Mouse (Mus musculus): ENCODE measurements around the gene Spats2. TPM values are rescaled to one million over a fixed set of nuclear protein-coding genes. Genes with fewer than 3 reads are reported as not detected.
"Not testable (repeated sequence)": the region's sequence is repeated elsewhere in the genome, so short reads cannot be mapped to it uniquely, and the experiment has no call there.

The Spats2 gene
- total and polyA plus RNA-seq, 3 experiments, result 7.6 to 15.6 (median 14.0) TPM

- peak; percentile 71 for DNase-seq
Measured at GRCm38 (mm10) chr15:99139669-99140068, 14.0 kb downstream of the Spats2 start.

- DNase-seq, result no peak
Measured at GRCm38 (mm10) chr15:99150516-99150915, 24.8 kb downstream of the Spats2 start.

- DNase-seq, result no peak
Measured at GRCm38 (mm10) chr15:99151324-99151723, 25.6 kb downstream of the Spats2 start.

- DNase-seq, result no peak
Measured at GRCm38 (mm10) chr15:99153466-99153865, 27.8 kb downstream of the Spats2 start.

GRCm38 (mm10) chr15:99154515-99154914 is 28.8 kb downstream of the Spats2 start:
- DNase-seq, result not testable (repeated sequence)

GRCm38 (mm10) chr15:99163512-99164365 is 38.0 kb downstream of the Spats2 start:
- no peak for DNase-seq

GRCm38 (mm10) chr15:99172131-99172530 is 46.4 kb downstream of the Spats2 start:
- DNase-seq, result no peak

- DNase-seq, result no peak
Measured at GRCm38 (mm10) chr15:99179639-99180038, 53.9 kb downstream of the Spats2 start.

- no peak for DNase-seq
Measured at GRCm38 (mm10) chr15:99184217-99184914, 58.6 kb downstream of the Spats2 start.

GRCm38 (mm10) chr15:99194358-99194757 is 68.6 kb downstream of the Spats2 start:
- DNase-seq, result no peak

GRCm38 (mm10) chr15:99195043-99195442 is 69.3 kb downstream of the Spats2 start:
- no peak for DNase-seq

- no peak for DNase-seq
Measured at GRCm38 (mm10) chr15:99198761-99199160, 73.0 kb downstream of the Spats2 start.

GRCm38 (mm10) chr15:99205959-99206358 is 80.2 kb downstream of the Spats2 start:
- DNase-seq, result no peak

- DNase-seq, result no peak
Measured at GRCm38 (mm10) chr15:99213183-99213582, 87.5 kb downstream of the Spats2 start.

- no peak for DNase-seq
Measured at GRCm38 (mm10) chr15:99214941-99215340, 89.2 kb downstream of the Spats2 start.

GRCm38 (mm10) chr15:99215741-99216463 is 90.2 kb downstream of the Spats2 start:
- peak; percentile 27 for DNase-seq

GRCm38 (mm10) chr15:99217630-99218029 is 91.9 kb downstream of the Spats2 start:
- DNase-seq, result no peak

- DNase-seq, result no peak
Measured at GRCm38 (mm10) chr15:99221315-99221952, 95.7 kb downstream of the Spats2 start.

GRCm38 (mm10) chr15:99222794-99223584 is 97.3 kb downstream of the Spats2 start:
- no peak for DNase-seq

GRCm38 (mm10) chr15:99223585-99224207 is 98.0 kb downstream of the Spats2 start:
- DNase-seq, result peak; percentile 82
